Mouse (Mus musculus): ENCODE data around the gene Ndufv1. TPM values are rescaled to one million over a fixed set of nuclear protein-coding genes. Genes with fewer than 3 reads are reported as not detected.

Gene Ndufv1
- polyA plus RNA-seq, 1 experiment from 2014 or later = 223 TPM

GRCm38 (mm10) chr19:3995505-3995904 is 17.1 kb downstream of the Ndufv1 start:
- no peak overlapping the region for H3K9ac ChIP-seq (ENCODE audit: low read depth, low read length)
- H3K4me3 ChIP-seq (ENCODE audit: low read length) = no peak overlapping the region
- no peaks in the 10 kb centered on the region for H3K36me3 ChIP-seq (ENCODE audit: control insufficient read depth, insufficient read depth, low read length)
- no peak overlapping the region for H3K27ac ChIP-seq (ENCODE audit: low read depth, low read length)
- ATAC-seq (ENCODE audit: low FRiP score, low TSS enrichment) = no peak
- peaks cover 27% of the 10 kb centered on the region for H3K4me1 ChIP-seq (ENCODE audit: control insufficient read depth, insufficient read depth, low read length)
- no peak overlapping the region for H3K4me2 ChIP-seq (replicated peaks; ENCODE audit: low read depth, low read length)
- H3K9me3 ChIP-seq (ENCODE audit: control insufficient read depth, low read length) = no peaks in the 10 kb centered on the region
- WGBS = 62% methylated on average over 3 of the region's 3 CpGs
- H3K27me3 ChIP-seq (ENCODE audit: control insufficient read depth, insufficient read depth, low read length) = no peaks in the 10 kb centered on the region

GRCm38 (mm10) chr19:3994932-3995331 is 17.7 kb downstream of the Ndufv1 start:
- peaks cover 27% of the 10 kb centered on the region for H3K4me1 ChIP-seq (ENCODE audit: control insufficient read depth, insufficient read depth, low read length)
- no peak for ATAC-seq (ENCODE audit: low FRiP score, low TSS enrichment)
- H3K36me3 ChIP-seq (ENCODE audit: control insufficient read depth, insufficient read depth, low read length) = no peaks in the 10 kb centered on the region
- no peak overlapping the region for H3K27ac ChIP-seq (ENCODE audit: low read depth, low read length)
- no peaks in the 10 kb centered on the region for H3K9me3 ChIP-seq (ENCODE audit: control insufficient read depth, low read length)
- H3K27me3 ChIP-seq (ENCODE audit: control insufficient read depth, insufficient read depth, low read length) = no peaks in the 10 kb centered on the region
- no peak overlapping the region for H3K4me2 ChIP-seq (replicated peaks; ENCODE audit: low read depth, low read length)
- no peak overlapping the region for H3K9ac ChIP-seq (ENCODE audit: low read depth, low read length)
- 26% methylated on average over 6 of the region's 6 CpGs for WGBS
- H3K4me3 ChIP-seq (ENCODE audit: low read length) = no peak overlapping the region

DNA sequence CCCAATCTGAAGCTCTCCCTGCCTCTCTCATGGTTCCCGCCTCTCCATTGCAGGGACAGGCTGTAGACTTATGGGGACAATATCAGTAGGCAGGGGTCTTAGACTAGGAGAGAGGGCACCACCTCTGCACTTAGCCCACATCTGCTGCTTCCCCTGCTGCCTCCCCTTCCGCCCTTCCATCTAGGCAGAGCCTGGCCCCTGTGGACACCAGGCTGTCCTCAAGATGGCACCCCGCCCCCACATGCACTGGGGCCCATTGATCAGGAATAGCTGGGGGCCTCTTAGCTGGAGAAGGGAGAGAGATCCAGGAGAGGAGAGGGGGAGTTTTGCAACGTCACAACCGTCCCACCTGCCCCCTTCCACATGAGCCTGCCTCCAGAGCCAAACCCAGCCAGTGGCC is 20.2 kb downstream of the Ndufv1 start, which contains the start of gene Tbx10:
Tbx10 (plus strand) TSS at position 337 of the 400 bp plus-strand sequence.
- WGBS = 35% methylated on average over 5 of the region's 5 CpGs
- Histone ChIP-seq H3K4me1 (ENCODE audit: control insufficient read depth, insufficient read depth, low read length) (peaks cover 17% of the 10 kb centered on the region), H3K9ac (ENCODE audit: low read depth, low read length) (no peak within 1 kb of the TSS), H3K27me3 (ENCODE audit: control insufficient read depth, insufficient read depth, low read length) (no peaks in the 10 kb centered on the region), H3K4me2 (replicated peaks; ENCODE audit: low read depth, low read length) (no peak within 1 kb of the TSS), H3K4me3 (ENCODE audit: low read length) (no peak within 1 kb of the TSS), H3K9me3 (ENCODE audit: control insufficient read depth, low read length) (0 out of 2 replicates have a peak, but pooled peaks cover 3% of the 10 kb centered on the region), H3K36me3 (ENCODE audit: control insufficient read depth, insufficient read depth, low read length) (no peaks in the 10 kb centered on the region), H3K27ac (ENCODE audit: low read depth, low read length) (no peak within 1 kb of the TSS)
- ATAC-seq (ENCODE audit: low FRiP score, low TSS enrichment) = no peak

DNA sequence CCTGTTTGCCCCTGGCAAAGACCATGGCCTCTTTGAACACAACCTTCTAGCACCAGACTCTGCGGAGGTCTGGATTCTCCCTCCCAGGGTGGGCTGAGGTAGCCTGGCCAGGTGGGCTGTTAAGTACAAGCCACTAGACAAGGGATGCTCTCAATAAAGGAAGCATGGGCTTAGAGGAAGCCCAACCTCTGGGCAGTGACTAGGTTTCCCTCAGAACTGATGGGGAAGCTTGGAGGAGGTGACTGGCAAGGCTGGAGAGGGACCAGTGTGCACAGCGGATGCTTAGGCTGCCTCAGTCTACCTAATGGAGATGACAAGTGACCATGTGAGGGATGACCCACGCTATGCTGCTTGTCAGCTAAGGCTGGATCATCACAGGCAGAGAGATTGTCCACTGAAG is 20.6 kb downstream of the Ndufv1 start:
- no peak for ATAC-seq (ENCODE audit: low FRiP score, low TSS enrichment)
- WGBS = 93% methylated on average over 3 of the region's 3 CpGs
- peaks cover 18% of the 10 kb centered on the region for H3K4me1 ChIP-seq (ENCODE audit: control insufficient read depth, insufficient read depth, low read length)

DNA sequence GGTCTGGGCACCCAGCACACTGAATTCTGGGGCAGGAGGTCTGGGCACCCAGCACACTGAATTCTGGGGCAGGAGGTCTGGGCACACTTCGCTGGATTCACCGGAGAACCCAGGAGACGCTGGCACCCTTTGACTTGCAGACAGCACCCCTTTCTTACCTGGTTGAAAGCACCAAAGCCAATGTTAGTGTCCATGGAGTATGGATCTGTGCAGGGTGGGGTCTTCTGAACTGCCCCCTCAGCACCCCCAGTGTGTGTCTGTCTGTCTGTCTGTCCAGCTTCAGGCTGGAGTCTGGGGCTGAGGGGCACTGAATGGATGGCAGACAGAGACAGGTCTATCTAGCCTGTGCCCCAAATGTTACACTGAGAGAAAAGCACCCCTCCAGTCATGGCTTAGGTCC is 21.0 kb downstream of the Ndufv1 start:
- Histone ChIP-seq H3K36me3 (ENCODE audit: control insufficient read depth, insufficient read depth, low read length) (no peaks in the 10 kb centered on the region), H3K9me3 (ENCODE audit: control insufficient read depth, low read length) (0 out of 2 replicates have a peak, but pooled peaks cover 3% of the 10 kb centered on the region), H3K9ac (ENCODE audit: low read depth, low read length) (no peak overlapping the region), H3K4me2 (replicated peaks; ENCODE audit: low read depth, low read length) (no peak overlapping the region), H3K27me3 (ENCODE audit: control insufficient read depth, insufficient read depth, low read length) (no peaks in the 10 kb centered on the region), H3K4me1 (ENCODE audit: control insufficient read depth, insufficient read depth, low read length) (peaks cover 18% of the 10 kb centered on the region), H3K4me3 (ENCODE audit: low read length) (no peak overlapping the region), H3K27ac (ENCODE audit: low read depth, low read length) (no peak overlapping the region)
- WGBS = 97% methylated on average over 3 of the region's 3 CpGs
- no peak for ATAC-seq (ENCODE audit: low FRiP score, low TSS enrichment)

More for the DNA sequence above, 20.6 kb downstream of the Ndufv1 start:
- H3K4me2 ChIP-seq (replicated peaks; ENCODE audit: low read depth, low read length) = no peak overlapping the region
- no peak overlapping the region for H3K27ac ChIP-seq (ENCODE audit: low read depth, low read length)
- no peak overlapping the region for H3K4me3 ChIP-seq (ENCODE audit: low read length)
- H3K27me3 ChIP-seq (ENCODE audit: control insufficient read depth, insufficient read depth, low read length) = no peaks in the 10 kb centered on the region
- no peaks in the 10 kb centered on the region for H3K36me3 ChIP-seq (ENCODE audit: control insufficient read depth, insufficient read depth, low read length)
- 0 out of 2 replicates have a peak, but pooled peaks cover 3% of the 10 kb centered on the region for H3K9me3 ChIP-seq (ENCODE audit: control insufficient read depth, low read length)
- H3K9ac ChIP-seq (ENCODE audit: low read depth, low read length) = no peak overlapping the region

DNA sequence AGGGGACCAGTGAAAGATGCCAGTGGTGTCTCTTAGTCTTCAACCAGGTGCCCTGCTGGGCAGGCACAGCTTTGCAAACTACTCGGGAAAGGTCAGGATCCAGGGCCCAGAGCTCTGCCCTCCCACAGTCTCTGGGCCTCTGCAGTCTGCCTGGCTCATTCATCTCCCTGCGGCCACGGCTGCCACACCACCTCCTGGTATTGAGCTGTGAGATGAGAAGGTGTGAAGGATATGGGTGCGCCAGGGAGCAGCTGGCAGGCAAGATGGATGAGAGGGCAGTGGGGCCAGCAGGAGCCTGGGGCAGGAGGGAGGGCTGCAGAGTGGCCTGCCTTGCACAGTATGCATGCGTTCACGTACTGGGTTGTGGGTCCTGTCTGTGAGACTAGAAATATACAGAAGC is 21.8 kb downstream of the Ndufv1 start:
- Histone ChIP-seq H3K4me1 (ENCODE audit: control insufficient read depth, insufficient read depth, low read length) (peaks cover 21% of the 10 kb centered on the region), H3K9ac (ENCODE audit: low read depth, low read length) (no peak overlapping the region), H3K4me2 (replicated peaks; ENCODE audit: low read depth, low read length) (no peak overlapping the region), H3K4me3 (ENCODE audit: low read length) (no peak overlapping the region), H3K9me3 (ENCODE audit: control insufficient read depth, low read length) (0 out of 2 replicates have a peak, but pooled peaks cover 3% of the 10 kb centered on the region), H3K27ac (ENCODE audit: low read depth, low read length) (no peak overlapping the region), H3K36me3 (ENCODE audit: control insufficient read depth, insufficient read depth, low read length) (no peaks in the 10 kb centered on the region), H3K27me3 (ENCODE audit: control insufficient read depth, insufficient read depth, low read length) (no peaks in the 10 kb centered on the region)
- ATAC-seq (ENCODE audit: low FRiP score, low TSS enrichment) = no peak
- 15% methylated on average over 6 of the region's 6 CpGs for WGBS

- no peaks in the 10 kb centered on the region for H3K36me3 ChIP-seq (ENCODE audit: control insufficient read depth, insufficient read depth, low read length)
- H3K4me2 ChIP-seq (replicated peaks; ENCODE audit: low read depth, low read length) = no peak overlapping the region
- peaks cover 34% of the 10 kb centered on the region for H3K4me1 ChIP-seq (ENCODE audit: control insufficient read depth, insufficient read depth, low read length)
- 0 out of 2 replicates have a peak, but pooled peaks cover 3% of the 10 kb centered on the region for H3K9me3 ChIP-seq (ENCODE audit: control insufficient read depth, low read length)
- H3K9ac ChIP-seq (ENCODE audit: low read depth, low read length) = no peak overlapping the region
- no peak for ATAC-seq (ENCODE audit: low FRiP score, low TSS enrichment)
- no peaks in the 10 kb centered on the region for H3K27me3 ChIP-seq (ENCODE audit: control insufficient read depth, insufficient read depth, low read length)
- H3K27ac ChIP-seq (ENCODE audit: low read depth, low read length) = no peak overlapping the region
- 91% methylated on average over 4 of the region's 4 CpGs for WGBS
- H3K4me3 ChIP-seq (ENCODE audit: low read length) = no peak overlapping the region
Measured at GRCm38 (mm10) chr19:3988750-3989149, 23.9 kb downstream of the Ndufv1 start.

DNA sequence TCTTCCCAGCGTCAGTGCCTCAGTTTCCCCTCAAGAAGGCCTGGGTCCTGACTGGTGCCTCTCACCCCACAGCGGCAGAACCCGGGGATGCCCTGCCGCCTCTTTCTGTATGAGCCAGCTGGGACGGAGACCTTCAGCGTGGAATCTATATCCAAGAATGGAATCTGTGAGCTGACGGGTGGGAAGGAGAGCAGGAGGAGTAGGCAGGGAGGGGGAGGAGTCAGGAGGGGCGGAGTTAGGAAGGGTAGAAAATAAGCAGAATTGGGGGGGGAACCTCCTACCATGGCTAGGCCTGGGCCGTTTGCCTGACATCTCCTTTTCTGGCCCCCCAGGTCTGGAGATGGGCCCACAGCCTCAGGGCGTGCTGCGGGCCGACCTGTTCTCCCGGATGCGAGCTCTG is 24.5 kb downstream of the Ndufv1 start:
- 92% methylated on average over 14 of the region's 14 CpGs for WGBS
- Histone ChIP-seq H3K27ac (ENCODE audit: low read depth, low read length) (no peak overlapping the region), H3K9me3 (ENCODE audit: control insufficient read depth, low read length) (0 out of 2 replicates have a peak, but pooled peaks cover 3% of the 10 kb centered on the region), H3K9ac (ENCODE audit: low read depth, low read length) (no peak overlapping the region), H3K27me3 (ENCODE audit: control insufficient read depth, insufficient read depth, low read length) (no peaks in the 10 kb centered on the region), H3K4me3 (ENCODE audit: low read length) (no peak overlapping the region), H3K4me2 (replicated peaks; ENCODE audit: low read depth, low read length) (no peak overlapping the region), H3K36me3 (ENCODE audit: control insufficient read depth, insufficient read depth, low read length) (no peaks in the 10 kb centered on the region), H3K4me1 (ENCODE audit: control insufficient read depth, insufficient read depth, low read length) (peaks cover 34% of the 10 kb centered on the region)
- ATAC-seq (ENCODE audit: low FRiP score, low TSS enrichment) = no peak

GRCm38 (mm10) chr19:3986334-3986733 is 26.3 kb downstream of the Ndufv1 start, which contains the start of gene Acy3:
Gene Acy3 (plus strand): TSS chr19:3986570.
- peak within 1 kb of the TSS; percentile 12; the same call in 1 of the 2 replicates for H3K4me2 ChIP-seq (replicated peaks; ENCODE audit: low read depth, low read length)
- H3K4me3 ChIP-seq (ENCODE audit: low read length) = no peak within 1 kb of the TSS
- peak within 1 kb of the TSS; percentile 45 for H3K9ac ChIP-seq (ENCODE audit: low read depth, low read length)

More at GRCm38 (mm10) chr19:3986334-3986733, 26.3 kb downstream of the Ndufv1 start, which contains the start of gene Acy3:
- WGBS = 6% methylated on average over 8 of the region's 8 CpGs
- Histone ChIP-seq H3K4me1 (ENCODE audit: control insufficient read depth, insufficient read depth, low read length) (peaks cover 34% of the 10 kb centered on the region), H3K9me3 (ENCODE audit: control insufficient read depth, low read length) (0 out of 2 replicates have a peak, but pooled peaks cover 3% of the 10 kb centered on the region), H3K36me3 (ENCODE audit: control insufficient read depth, insufficient read depth, low read length) (no peaks in the 10 kb centered on the region), H3K27me3 (ENCODE audit: control insufficient read depth, insufficient read depth, low read length) (no peaks in the 10 kb centered on the region), H3K27ac (ENCODE audit: low read depth, low read length) (peak within 1 kb of the TSS; percentile 85)
- ATAC-seq (ENCODE audit: low FRiP score, low TSS enrichment) = peak; percentile 66

Data from kidney, embryonic 14.5 days (tissue).